Mouse (Mus musculus): ENCODE data around the gene St5. TPM values are rescaled to one million over a fixed set of nuclear protein-coding genes. Genes with fewer than 3 reads are reported as not detected.

Gene St5
- 40.5 and 41.0 TPM in 2 replicates for polyA plus RNA-seq (2016; fragmentation: Nextera tagmentation; extraction: Ambion mirVana)

- Histone ChIP-seq H3K9ac (peak within 1 kb of the TSS; percentile 81), H3K27me3 (replicated peaks) (no peaks in the 10 kb centered on the region), H3K4me1 (replicated peaks) (peaks cover 27% of the 10 kb centered on the region), H3K36me3 (no peaks in the 10 kb centered on the region), H3K4me3 (peak within 1 kb of the TSS; percentile 76), H3K27ac (ENCODE audit: poor library complexity, severe bottlenecking) (peak within 1 kb of the TSS; percentile 82), H3K9me3 (replicated peaks) (0 out of 2 replicates have a peak, but pooled peaks cover 3% of the 10 kb centered on the region), H3K4me2 (peak within 1 kb of the TSS; percentile 76)
- peak; percentile 96 for ATAC-seq (ENCODE audit: insufficient number of reproducible peaks, low FRiP score)
- WGBS: under 1% methylated on average over 61 of the region's 61 CpGs
Measured at GRCm38 (mm10) chr7:109703190-109704015, at the start of gene St5, which contains the start of gene Akip1. TSS of gene St5 (minus strand) at chr7:109703605. TSS of gene Akip1 (plus strand) at chr7:109703690.

GRCm38 (mm10) chr7:109752008-109752925 is 48.9 kb upstream of the St5 start, which contains the start of gene Tmem9b:
TSS of gene Tmem9b (minus strand) at chr7:109752875.
- under 1% methylated on average over 74 of the region's 74 CpGs for WGBS
- H3K27ac ChIP-seq (ENCODE audit: poor library complexity, severe bottlenecking): peak within 1 kb of the TSS; percentile 81
- no peaks in the 10 kb centered on the region for H3K9me3 ChIP-seq (replicated peaks)
- H3K4me2 ChIP-seq: peak within 1 kb of the TSS; percentile 96
- peak; percentile 90 for ATAC-seq (ENCODE audit: insufficient number of reproducible peaks, low FRiP score)
- H3K9ac ChIP-seq: peak within 1 kb of the TSS; percentile 81
- no peaks in the 10 kb centered on the region; the same call in 1 of the 2 replicates for H3K36me3 ChIP-seq
- H3K4me3 ChIP-seq: peak within 1 kb of the TSS; percentile 88
- no peaks in the 10 kb centered on the region for H3K27me3 ChIP-seq (replicated peaks)
- H3K4me1 ChIP-seq (replicated peaks): peaks cover 18% of the 10 kb centered on the region

- Histone ChIP-seq H3K4me3 (peak overlapping the region; percentile 88), H3K36me3 (no peaks in the 10 kb centered on the region; the same call in 1 of the 2 replicates), H3K9me3 (replicated peaks) (no peaks in the 10 kb centered on the region), H3K27me3 (replicated peaks) (no peaks in the 10 kb centered on the region), H3K4me1 (replicated peaks) (peaks cover 18% of the 10 kb centered on the region), H3K4me2 (peak overlapping the region; percentile 96), H3K9ac (peak overlapping the region; percentile 81), H3K27ac (ENCODE audit: poor library complexity, severe bottlenecking) (peak overlapping the region; percentile 81)
- 3% methylated on average over 13 of the region's 13 CpGs for WGBS
- no peak; the same call in 1 of the 2 replicates for ATAC-seq (ENCODE audit: insufficient number of reproducible peaks, low FRiP score)
Measured at GRCm38 (mm10) chr7:109751427-109752007, 48.1 kb upstream of the St5 start.

GRCm38 (mm10) chr7:109747747-109748146 is 44.3 kb upstream of the St5 start:
- H3K4me3 ChIP-seq: no peak overlapping the region
- H3K36me3 ChIP-seq: peaks cover 31% of the 10 kb centered on the region
- WGBS: 60% methylated on average over 1 of the region's 1 CpGs
- no peak overlapping the region for H3K4me2 ChIP-seq
- H3K4me1 ChIP-seq (replicated peaks): peaks cover 13% of the 10 kb centered on the region
- no peaks in the 10 kb centered on the region for H3K9me3 ChIP-seq (replicated peaks)
- no peak for ATAC-seq (ENCODE audit: insufficient number of reproducible peaks, low FRiP score)
- no peak overlapping the region for H3K27ac ChIP-seq (ENCODE audit: poor library complexity, severe bottlenecking)
- no peak overlapping the region for H3K9ac ChIP-seq
- H3K27me3 ChIP-seq (replicated peaks): no peaks in the 10 kb centered on the region

- Histone ChIP-seq H3K4me3 (no peak overlapping the region), H3K27ac (ENCODE audit: poor library complexity, severe bottlenecking) (no peak overlapping the region), H3K4me1 (replicated peaks) (no peaks in the 10 kb centered on the region), H3K36me3 (peaks cover 61% of the 10 kb centered on the region), H3K9me3 (replicated peaks) (no peaks in the 10 kb centered on the region), H3K27me3 (replicated peaks) (no peaks in the 10 kb centered on the region), H3K4me2 (no peak overlapping the region), H3K9ac (no peak overlapping the region)
- WGBS: 87% methylated on average over 4 of the region's 4 CpGs
- no peak for ATAC-seq (ENCODE audit: insufficient number of reproducible peaks, low FRiP score)
Measured at GRCm38 (mm10) chr7:109741703-109742102, 38.3 kb upstream of the St5 start.

GRCm38 (mm10) chr7:109741060-109741459 is 37.7 kb upstream of the St5 start:
- Histone ChIP-seq H3K9ac (no peak overlapping the region), H3K27ac (ENCODE audit: poor library complexity, severe bottlenecking) (no peak overlapping the region), H3K9me3 (replicated peaks) (no peaks in the 10 kb centered on the region), H3K4me3 (no peak overlapping the region), H3K36me3 (peaks cover 65% of the 10 kb centered on the region), H3K27me3 (replicated peaks) (no peaks in the 10 kb centered on the region), H3K4me2 (no peak overlapping the region), H3K4me1 (replicated peaks) (no peaks in the 10 kb centered on the region)
- 88% methylated on average over 1 of the region's 1 CpGs for WGBS
- no peak for ATAC-seq (ENCODE audit: insufficient number of reproducible peaks, low FRiP score)

- H3K4me3 ChIP-seq: no peak overlapping the region
- ATAC-seq (ENCODE audit: insufficient number of reproducible peaks, low FRiP score): no peak
- WGBS: 64% methylated on average over 5 of the region's 5 CpGs
- H3K27me3 ChIP-seq (replicated peaks): no peaks in the 10 kb centered on the region
- peaks cover 64% of the 10 kb centered on the region for H3K36me3 ChIP-seq
- H3K9ac ChIP-seq: no peak overlapping the region
- H3K4me1 ChIP-seq (replicated peaks): no peaks in the 10 kb centered on the region
- H3K9me3 ChIP-seq (replicated peaks): no peaks in the 10 kb centered on the region
- H3K4me2 ChIP-seq: no peak overlapping the region
- no peak overlapping the region for H3K27ac ChIP-seq (ENCODE audit: poor library complexity, severe bottlenecking)
Measured at GRCm38 (mm10) chr7:109739822-109740370, 36.5 kb upstream of the St5 start.

- WGBS: 76% methylated on average over 4 of the region's 4 CpGs
- Histone ChIP-seq H3K4me1 (replicated peaks) (0 out of 2 replicates have a peak, but pooled peaks cover 2% of the 10 kb centered on the region), H3K36me3 (peaks cover 29% of the 10 kb centered on the region), H3K4me3 (no peak overlapping the region), H3K27ac (ENCODE audit: poor library complexity, severe bottlenecking) (no peak overlapping the region), H3K4me2 (no peak overlapping the region), H3K9me3 (replicated peaks) (no peaks in the 10 kb centered on the region), H3K27me3 (replicated peaks) (no peaks in the 10 kb centered on the region), H3K9ac (no peak overlapping the region)
- ATAC-seq (ENCODE audit: insufficient number of reproducible peaks, low FRiP score): no peak
Measured at GRCm38 (mm10) chr7:109734806-109735205, 31.4 kb upstream of the St5 start.

- no peaks in the 10 kb centered on the region for H3K9me3 ChIP-seq (replicated peaks)
- H3K4me3 ChIP-seq: no peak within 1 kb of the TSS
- peaks cover 15% of the 10 kb centered on the region for H3K36me3 ChIP-seq
- no peaks in the 10 kb centered on the region for H3K27me3 ChIP-seq (replicated peaks)
- no peak for ATAC-seq (ENCODE audit: insufficient number of reproducible peaks, low FRiP score)
- H3K4me1 ChIP-seq (replicated peaks): peaks cover 12% of the 10 kb centered on the region
- WGBS: 81% methylated on average over 5 of the region's 5 CpGs
- no peak within 1 kb of the TSS for H3K4me2 ChIP-seq
- no peak within 1 kb of the TSS for H3K27ac ChIP-seq (ENCODE audit: poor library complexity, severe bottlenecking)
- H3K9ac ChIP-seq: no peak within 1 kb of the TSS
Measured at GRCm38 (mm10) chr7:109731626-109732025, 28.2 kb upstream of the St5 start, which contains the start of gene Ascl3. TSS of gene Ascl3 (minus strand) at chr7:109731726.

- Histone ChIP-seq H3K27me3 (replicated peaks) (no peaks in the 10 kb centered on the region), H3K4me3 (no peak within 1 kb of the TSS), H3K9me3 (replicated peaks) (no peaks in the 10 kb centered on the region), H3K36me3 (no peaks in the 10 kb centered on the region), H3K9ac (no peak within 1 kb of the TSS), H3K4me1 (replicated peaks) (peaks cover 2% of the 10 kb centered on the region; the same call in 1 of the 2 replicates), H3K27ac (ENCODE audit: poor library complexity, severe bottlenecking) (no peak within 1 kb of the TSS; the same call in 1 of the 2 replicates), H3K4me2 (no peak within 1 kb of the TSS)
- WGBS: 87% methylated on average over 5 of the region's 5 CpGs
- no peak for ATAC-seq (ENCODE audit: insufficient number of reproducible peaks, low FRiP score)
Measured at GRCm38 (mm10) chr7:109723697-109724096, 20.3 kb upstream of the St5 start, which contains the start of gene BC051019. TSS of gene BC051019 (minus strand) at chr7:109723850.

Measured in heart, embryonic 12.5 days (tissue).